Mouse (Mus musculus): ENCODE measurements around the gene Erc2. TPM values are rescaled to one million over a fixed set of nuclear protein-coding genes. Genes with fewer than 3 reads are reported as not detected.

The Erc2 gene
- polyA plus RNA-seq, 2 experiments: 0.52 to 0.99 TPM

DNA sequence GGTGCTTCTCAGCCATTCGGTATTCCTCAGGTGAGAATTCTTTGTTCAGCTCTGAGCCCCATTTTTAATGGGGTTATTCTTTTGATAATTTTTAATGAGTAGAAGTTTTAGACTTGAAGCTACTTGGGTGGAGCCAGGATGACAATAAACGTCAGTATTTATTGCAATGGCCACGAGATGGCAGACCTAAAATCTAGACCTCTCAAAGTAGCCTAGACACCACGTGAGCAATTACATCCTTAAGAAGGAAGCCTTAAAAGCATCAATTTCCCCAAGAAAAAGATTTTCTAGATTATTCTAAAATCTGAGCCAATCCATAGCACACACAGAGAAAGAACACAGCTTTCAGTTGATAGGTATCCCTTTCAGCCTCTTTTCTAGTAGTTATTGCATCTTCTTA is 640.5 kb downstream of the Erc2 start:
- Histone ChIP-seq H3K27ac (no peak overlapping the region), H3K4me1 (replicated peaks; ENCODE audit: control insufficient read depth in 2 of 2, insufficient read depth in 2 of 2, low read length in 1 of 2) (no peaks in the 10 kb centered on the region), H3K27me3 (ENCODE audit: control insufficient read depth, insufficient read depth, low read length) (no peaks in the 10 kb centered on the region), H3K9ac (replicated peaks) (no peak overlapping the region), H3K36me3 (replicated peaks; ENCODE audit: control insufficient read depth, insufficient read depth, low read depth) (no peaks in the 10 kb centered on the region), H3K4me2 (ENCODE audit: low read depth) (no peak overlapping the region), H3K4me3 (ENCODE audit: insufficient read depth in 1 of 2, low read depth in 2 of 2, low read length in 2 of 2) (no peak overlapping the region), H3K9me3 (ENCODE audit: control insufficient read depth, low read length) (no peaks in the 10 kb centered on the region)
- no peak for DNase-seq (ENCODE audit: low read depth in 3 of 3, low spot score in 3 of 3)
- ATAC-seq (ENCODE audit: insufficient read depth): no peak
- TF ChIP-seq CTCF (IDR thresholded peaks at IDR 0.05; ENCODE audit: low read depth) (no peak), EP300 (IDR thresholded peaks at IDR 0.05; ENCODE audit: low read depth) (no peak)
- WGBS (ENCODE audit: insufficient replicate concordance): 49% methylated on average over 4 of the region's 4 CpGs

DNA sequence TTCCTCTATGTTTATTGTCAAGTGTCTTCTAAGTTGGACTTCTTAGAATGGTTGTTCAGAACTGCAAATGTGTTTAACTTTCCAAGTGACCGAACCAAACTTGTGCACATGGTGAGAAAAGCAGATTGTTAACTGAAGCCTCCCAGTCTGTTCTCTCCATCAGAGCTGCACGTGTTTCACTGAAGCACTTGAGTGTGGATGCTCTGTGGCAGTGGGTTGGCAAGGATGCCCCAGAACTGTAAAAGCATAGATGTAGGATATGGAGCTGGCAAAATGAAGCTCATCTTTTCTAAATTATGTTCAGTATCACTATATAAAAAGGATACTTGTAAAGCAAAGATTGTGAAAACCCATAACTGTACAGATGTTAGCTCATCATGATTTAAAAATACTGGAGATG is 645.1 kb downstream of the Erc2 start:
- no peaks in the 10 kb centered on the region for H3K36me3 ChIP-seq (replicated peaks; ENCODE audit: control insufficient read depth, insufficient read depth, low read depth)
- no peaks in the 10 kb centered on the region for H3K9me3 ChIP-seq (ENCODE audit: control insufficient read depth, low read length)
- H3K4me1 ChIP-seq (replicated peaks; ENCODE audit: control insufficient read depth in 2 of 2, insufficient read depth in 2 of 2, low read length in 1 of 2): no peaks in the 10 kb centered on the region
- no peak for ATAC-seq (ENCODE audit: insufficient read depth)
- no peak overlapping the region for H3K9ac ChIP-seq (replicated peaks)
- H3K4me2 ChIP-seq (ENCODE audit: low read depth): no peak overlapping the region
- TF ChIP-seq EP300 (IDR thresholded peaks at IDR 0.05; ENCODE audit: low read depth) (no peak), CTCF (IDR thresholded peaks at IDR 0.05; ENCODE audit: low read depth) (no peak)
- no peaks in the 10 kb centered on the region for H3K27me3 ChIP-seq (ENCODE audit: control insufficient read depth, insufficient read depth, low read length)
- H3K27ac ChIP-seq: no peak overlapping the region
- no peak for DNase-seq (ENCODE audit: low read depth in 3 of 3, low spot score in 3 of 3)
- H3K4me3 ChIP-seq (ENCODE audit: insufficient read depth in 1 of 2, low read depth in 2 of 2, low read length in 2 of 2): no peak overlapping the region
- WGBS (ENCODE audit: insufficient replicate concordance): 46% methylated on average over 2 of the region's 2 CpGs

DNA sequence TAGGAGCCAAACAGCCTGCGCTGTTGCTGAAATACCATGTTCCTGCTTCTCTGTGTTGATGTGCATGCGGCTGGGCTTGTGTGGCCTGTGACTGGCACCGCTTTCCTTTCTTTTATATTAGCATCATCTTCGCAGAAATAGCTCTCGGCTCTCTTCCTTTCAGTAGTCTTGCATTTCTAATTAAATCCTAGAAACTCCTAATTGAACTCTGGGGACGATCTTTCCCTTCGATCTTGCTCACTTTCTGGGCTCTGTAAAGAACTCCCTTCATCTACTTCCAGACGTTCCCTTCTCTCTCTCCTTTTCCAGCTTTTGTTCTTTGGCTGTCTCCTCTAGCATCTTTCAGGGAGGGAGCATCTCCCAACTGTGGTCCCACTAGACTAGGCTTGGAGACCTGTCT is 649.6 kb downstream of the Erc2 start:
- no peak overlapping the region for H3K27ac ChIP-seq
- H3K4me2 ChIP-seq (ENCODE audit: low read depth): no peak overlapping the region
- H3K4me3 ChIP-seq (ENCODE audit: insufficient read depth in 1 of 2, low read depth in 2 of 2, low read length in 2 of 2): no peak overlapping the region
- 62% methylated on average over 8 of the region's 8 CpGs for WGBS (ENCODE audit: insufficient replicate concordance)
- H3K9me3 ChIP-seq (ENCODE audit: control insufficient read depth, low read length): no peaks in the 10 kb centered on the region
- H3K36me3 ChIP-seq (replicated peaks; ENCODE audit: control insufficient read depth, insufficient read depth, low read depth): no peaks in the 10 kb centered on the region
- no peak overlapping the region for H3K9ac ChIP-seq (replicated peaks)
- H3K27me3 ChIP-seq (ENCODE audit: control insufficient read depth, insufficient read depth, low read length): no peaks in the 10 kb centered on the region
- DNase-seq (ENCODE audit: low read depth in 3 of 3, low spot score in 3 of 3): no peak
- H3K4me1 ChIP-seq (replicated peaks; ENCODE audit: control insufficient read depth in 2 of 2, insufficient read depth in 2 of 2, low read length in 1 of 2): no peaks in the 10 kb centered on the region
- ATAC-seq (ENCODE audit: insufficient read depth): no peak
- TF ChIP-seq CTCF (IDR thresholded peaks at IDR 0.05; ENCODE audit: low read depth) (no peak), EP300 (IDR thresholded peaks at IDR 0.05; ENCODE audit: low read depth) (no peak)

DNA sequence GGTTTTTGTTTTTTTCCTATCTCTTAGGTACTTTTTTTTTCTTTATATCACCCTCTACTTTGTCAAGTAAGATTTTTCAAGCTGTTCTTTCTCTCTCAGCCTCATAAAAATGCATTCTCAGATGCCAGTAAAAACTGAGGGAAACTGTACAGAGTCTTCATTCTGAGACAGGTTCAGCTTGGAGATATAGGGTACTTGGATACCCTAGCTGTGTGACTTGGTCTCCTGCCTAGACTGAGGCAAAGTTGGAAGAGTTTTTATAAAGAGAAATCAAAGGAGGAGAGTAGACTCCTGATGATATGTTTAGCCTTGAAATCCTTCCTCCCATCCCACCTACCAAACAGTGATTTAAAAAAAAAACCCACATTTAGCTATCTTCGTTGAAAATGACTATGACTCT is 651.4 kb downstream of the Erc2 start:
- ATAC-seq (ENCODE audit: insufficient read depth): no peak
- no peak for DNase-seq (ENCODE audit: low read depth in 3 of 3, low spot score in 3 of 3)
- no peak overlapping the region for H3K4me2 ChIP-seq (ENCODE audit: low read depth)
- 40% methylated on average over 1 of the region's 1 CpGs for WGBS (ENCODE audit: insufficient replicate concordance)
- no peaks in the 10 kb centered on the region for H3K9me3 ChIP-seq (ENCODE audit: control insufficient read depth, low read length)
- H3K4me3 ChIP-seq (ENCODE audit: insufficient read depth in 1 of 2, low read depth in 2 of 2, low read length in 2 of 2): no peak overlapping the region
- no peak overlapping the region for H3K9ac ChIP-seq (replicated peaks)
- TF ChIP-seq EP300 (IDR thresholded peaks at IDR 0.05; ENCODE audit: low read depth) (no peak), CTCF (IDR thresholded peaks at IDR 0.05; ENCODE audit: low read depth) (no peak)
- H3K4me1 ChIP-seq (replicated peaks; ENCODE audit: control insufficient read depth in 2 of 2, insufficient read depth in 2 of 2, low read length in 1 of 2): no peaks in the 10 kb centered on the region
- H3K27ac ChIP-seq: no peak overlapping the region
- no peaks in the 10 kb centered on the region for H3K36me3 ChIP-seq (replicated peaks; ENCODE audit: control insufficient read depth, insufficient read depth, low read depth)
- H3K27me3 ChIP-seq (ENCODE audit: control insufficient read depth, insufficient read depth, low read length): no peaks in the 10 kb centered on the region

GRCm38 (mm10) chr14:28274826-28275225 is 652.6 kb downstream of the Erc2 start:
- Histone ChIP-seq H3K27ac (no peak overlapping the region), H3K4me3 (ENCODE audit: insufficient read depth in 1 of 2, low read depth in 2 of 2, low read length in 2 of 2) (no peak overlapping the region), H3K36me3 (replicated peaks; ENCODE audit: control insufficient read depth, insufficient read depth, low read depth) (no peaks in the 10 kb centered on the region), H3K27me3 (ENCODE audit: control insufficient read depth, insufficient read depth, low read length) (no peaks in the 10 kb centered on the region), H3K9me3 (ENCODE audit: control insufficient read depth, low read length) (no peaks in the 10 kb centered on the region), H3K4me1 (replicated peaks; ENCODE audit: control insufficient read depth in 2 of 2, insufficient read depth in 2 of 2, low read length in 1 of 2) (no peaks in the 10 kb centered on the region), H3K4me2 (ENCODE audit: low read depth) (no peak overlapping the region), H3K9ac (replicated peaks) (no peak overlapping the region)
- ATAC-seq (ENCODE audit: insufficient read depth) (no peak), DNase-seq (ENCODE audit: low read depth in 3 of 3, low spot score in 3 of 3) (no peak)
- TF ChIP-seq EP300 (IDR thresholded peaks at IDR 0.05; ENCODE audit: low read depth) (no peak), CTCF (IDR thresholded peaks at IDR 0.05; ENCODE audit: low read depth) (no peak)
- WGBS (ENCODE audit: insufficient replicate concordance): 52% methylated on average over 7 of the region's 7 CpGs

All from liver, embryonic 14.5 days (tissue).